Mouse (Mus musculus): ENCODE measurements at regions not wholly inside any gene's neighbourhood (a gene's known extent, or its start where the extent isn't known, plus 50 kb on each side); places are given as distances from the start of the nearest gene placed in this dataset.

- Histone ChIP-seq H3K4me2 (ENCODE audit: low read length) (no peak overlapping the region), H3K27ac (ENCODE audit: low read length) (no peak overlapping the region), H3K27me3 (ENCODE audit: control insufficient read depth, insufficient read depth, low read depth, low read length) (no peaks in the 10 kb centered on the region), H3K9ac (ENCODE audit: low read depth, low read length) (no peak overlapping the region), H3K36me3 (ENCODE audit: control insufficient read depth, insufficient read depth, low read length) (no peaks in the 10 kb centered on the region), H3K9me3 (replicated peaks; ENCODE audit: control insufficient read depth, low read length, poor library complexity, severe bottlenecking) (no peaks in the 10 kb centered on the region), H3K4me3 (ENCODE audit: low read depth, low read length) (no peak overlapping the region), H3K4me1 (ENCODE audit: control insufficient read depth, insufficient read depth, low read length) (0 out of 2 replicates have a peak, but pooled peaks cover 3% of the 10 kb centered on the region)
- 62% methylated on average over 6 of the region's 6 CpGs for WGBS
- no peak for ATAC-seq
Measured at GRCm38 (mm10) chr7:72027006-72027405, 279.4 kb downstream of the Mctp2 start.

DNA sequence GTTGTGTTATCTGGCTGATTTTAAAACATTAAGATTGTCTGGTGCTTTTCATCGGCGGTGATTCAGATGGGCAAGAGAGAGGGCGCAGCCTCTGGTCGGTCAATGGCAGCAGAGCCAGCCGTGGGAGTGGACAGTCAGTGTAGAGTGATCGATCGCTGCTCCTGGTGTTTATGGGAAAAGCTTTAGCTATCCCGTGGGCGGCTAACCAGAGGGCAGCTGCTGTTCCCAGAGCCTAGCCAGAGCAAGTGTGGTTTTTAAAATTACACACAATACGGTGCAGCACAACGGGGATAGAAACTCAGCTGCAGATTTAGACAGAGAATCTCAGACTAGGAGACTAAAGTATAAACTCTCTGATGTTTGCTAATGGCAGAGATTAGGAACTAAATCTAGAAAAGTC lies 297.3 kb downstream of the Mctp2 start:
- no peak for ATAC-seq
- Histone ChIP-seq H3K36me3 (ENCODE audit: control insufficient read depth, insufficient read depth, low read length) (no peaks in the 10 kb centered on the region), H3K9ac (ENCODE audit: low read depth, low read length) (no peak overlapping the region), H3K4me1 (ENCODE audit: control insufficient read depth, insufficient read depth, low read length) (no peaks in the 10 kb centered on the region), H3K27me3 (ENCODE audit: control insufficient read depth, insufficient read depth, low read depth, low read length) (no peaks in the 10 kb centered on the region), H3K27ac (ENCODE audit: low read length) (no peak overlapping the region), H3K9me3 (replicated peaks; ENCODE audit: control insufficient read depth, low read length, poor library complexity, severe bottlenecking) (no peaks in the 10 kb centered on the region), H3K4me2 (ENCODE audit: low read length) (no peak overlapping the region), H3K4me3 (ENCODE audit: low read depth, low read length) (no peak overlapping the region)
- WGBS = 92% methylated on average over 11 of the region's 11 CpGs

DNA sequence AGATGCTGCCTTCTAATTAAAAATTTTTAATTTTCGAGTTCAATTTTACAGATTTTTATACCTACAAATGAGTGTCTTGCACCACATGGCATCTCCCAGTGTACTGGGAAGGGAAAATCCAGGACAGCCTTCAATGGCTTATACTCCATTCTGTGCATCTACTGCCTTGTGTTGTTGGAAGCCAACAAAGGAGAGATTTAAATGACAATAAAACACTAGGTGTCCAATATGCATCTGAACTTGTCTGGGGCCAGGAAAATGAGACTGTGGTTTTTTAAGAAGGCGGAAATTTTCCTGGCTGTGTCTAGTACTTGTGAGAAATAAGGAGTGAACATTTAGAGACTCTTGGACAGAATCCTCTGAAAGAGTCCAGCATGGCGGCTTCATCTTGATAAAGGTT lies 302.1 kb downstream of the Mctp2 start:
- 65% methylated on average over 3 of the region's 3 CpGs for WGBS
- no peak overlapping the region for H3K9ac ChIP-seq (ENCODE audit: low read depth, low read length)

DNA sequence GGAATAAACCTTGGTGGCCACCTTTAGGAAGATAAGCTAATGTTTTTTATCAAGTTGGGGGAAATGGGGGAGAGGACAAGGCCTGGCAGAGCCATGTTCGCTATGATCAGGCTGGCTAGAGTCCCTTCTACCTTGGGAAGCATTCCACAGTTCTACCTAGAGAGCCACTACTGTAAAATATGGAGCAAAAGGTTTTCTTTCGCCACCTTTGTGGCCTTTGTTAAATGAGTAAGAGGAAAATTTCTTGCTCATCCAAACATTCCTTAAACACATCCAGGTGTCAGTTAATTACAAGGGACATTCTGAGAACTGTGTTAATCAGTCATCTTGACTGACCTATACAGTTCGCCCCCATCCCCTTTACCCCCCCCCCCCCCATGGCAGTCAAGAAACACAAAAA lies 313.9 kb downstream of the Mctp2 start:
- Histone ChIP-seq H3K9me3 (replicated peaks; ENCODE audit: control insufficient read depth, low read length, poor library complexity, severe bottlenecking) (no peaks in the 10 kb centered on the region), H3K4me2 (ENCODE audit: low read length) (no peak overlapping the region), H3K27ac (ENCODE audit: low read length) (no peak overlapping the region), H3K36me3 (ENCODE audit: control insufficient read depth, insufficient read depth, low read length) (no peaks in the 10 kb centered on the region), H3K4me1 (ENCODE audit: control insufficient read depth, insufficient read depth, low read length) (no peaks in the 10 kb centered on the region), H3K9ac (ENCODE audit: low read depth, low read length) (no peak overlapping the region), H3K27me3 (ENCODE audit: control insufficient read depth, insufficient read depth, low read depth, low read length) (no peaks in the 10 kb centered on the region), H3K4me3 (ENCODE audit: low read depth, low read length) (no peak overlapping the region)
- 92% methylated on average over 3 of the region's 3 CpGs for WGBS
- no peak for ATAC-seq

More for the DNA sequence above, 302.1 kb downstream of the Mctp2 start:
- no peaks in the 10 kb centered on the region for H3K36me3 ChIP-seq (ENCODE audit: control insufficient read depth, insufficient read depth, low read length)
- ATAC-seq = no peak
- H3K4me2 ChIP-seq (ENCODE audit: low read length) = no peak overlapping the region
- H3K9me3 ChIP-seq (replicated peaks; ENCODE audit: control insufficient read depth, low read length, poor library complexity, severe bottlenecking) = no peaks in the 10 kb centered on the region
- no peaks in the 10 kb centered on the region for H3K4me1 ChIP-seq (ENCODE audit: control insufficient read depth, insufficient read depth, low read length)
- H3K27ac ChIP-seq (ENCODE audit: low read length) = no peak overlapping the region
- H3K27me3 ChIP-seq (ENCODE audit: control insufficient read depth, insufficient read depth, low read depth, low read length) = no peaks in the 10 kb centered on the region
- no peak overlapping the region for H3K4me3 ChIP-seq (ENCODE audit: low read depth, low read length)

DNA sequence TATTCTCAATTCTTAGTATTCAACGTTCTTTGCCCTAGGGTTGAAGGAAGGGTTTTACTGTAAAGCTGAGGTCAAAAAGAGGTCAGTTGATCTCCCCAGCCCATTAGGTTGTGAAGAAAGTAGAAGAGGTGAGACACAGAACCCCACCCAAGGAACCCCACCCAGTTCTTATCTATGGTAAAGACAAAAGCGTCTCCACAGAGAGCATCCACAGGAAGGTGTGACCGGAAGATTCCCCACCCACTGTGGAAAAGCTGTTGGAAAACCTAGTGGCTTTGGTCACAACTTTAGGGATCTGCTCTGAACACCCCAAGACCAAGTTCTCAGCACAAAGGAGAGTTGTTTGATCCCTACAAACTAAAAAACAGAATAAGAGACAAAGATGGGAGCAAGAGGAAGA lies 314.6 kb downstream of the Mctp2 start:
- no peaks in the 10 kb centered on the region for H3K4me1 ChIP-seq (ENCODE audit: control insufficient read depth, insufficient read depth, low read length)
- H3K9ac ChIP-seq (ENCODE audit: low read depth, low read length) = no peak overlapping the region
- H3K9me3 ChIP-seq (replicated peaks; ENCODE audit: control insufficient read depth, low read length, poor library complexity, severe bottlenecking) = no peaks in the 10 kb centered on the region
- WGBS = 88% methylated on average over 3 of the region's 3 CpGs
- no peaks in the 10 kb centered on the region for H3K36me3 ChIP-seq (ENCODE audit: control insufficient read depth, insufficient read depth, low read length)
- H3K4me2 ChIP-seq (ENCODE audit: low read length) = no peak overlapping the region
- no peak for ATAC-seq
- H3K4me3 ChIP-seq (ENCODE audit: low read depth, low read length) = no peak overlapping the region
- H3K27ac ChIP-seq (ENCODE audit: low read length) = no peak overlapping the region
- H3K27me3 ChIP-seq (ENCODE audit: control insufficient read depth, insufficient read depth, low read depth, low read length) = no peaks in the 10 kb centered on the region

DNA sequence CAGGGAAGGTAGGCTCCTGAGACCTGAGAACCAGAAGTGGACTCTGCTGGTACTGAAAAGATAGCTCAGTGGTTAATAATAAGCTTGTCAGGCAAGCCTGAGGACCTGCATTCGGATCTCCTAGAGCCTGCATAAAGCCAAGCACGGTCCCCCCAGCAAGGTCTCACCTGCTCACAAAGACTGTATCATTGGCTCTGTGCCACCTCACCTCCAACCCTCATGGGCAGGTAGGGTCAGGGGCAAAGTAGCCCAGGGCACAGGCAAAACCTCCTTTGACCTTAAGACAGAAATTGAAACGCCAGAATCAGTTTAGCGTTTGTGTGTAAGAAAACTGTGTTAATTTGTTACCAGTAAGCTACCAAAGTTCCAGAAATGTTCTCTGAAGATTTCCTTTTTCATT lies 315.2 kb downstream of the Mctp2 start:
- ATAC-seq = no peak
- 91% methylated on average over 4 of the region's 4 CpGs for WGBS
- H3K4me3 ChIP-seq (ENCODE audit: low read depth, low read length) = no peak overlapping the region
- H3K36me3 ChIP-seq (ENCODE audit: control insufficient read depth, insufficient read depth, low read length) = no peaks in the 10 kb centered on the region
- no peak overlapping the region for H3K4me2 ChIP-seq (ENCODE audit: low read length)
- H3K9ac ChIP-seq (ENCODE audit: low read depth, low read length) = no peak overlapping the region
- no peaks in the 10 kb centered on the region for H3K27me3 ChIP-seq (ENCODE audit: control insufficient read depth, insufficient read depth, low read depth, low read length)
- no peaks in the 10 kb centered on the region for H3K9me3 ChIP-seq (replicated peaks; ENCODE audit: control insufficient read depth, low read length, poor library complexity, severe bottlenecking)
- H3K4me1 ChIP-seq (ENCODE audit: control insufficient read depth, insufficient read depth, low read length) = no peaks in the 10 kb centered on the region
- H3K27ac ChIP-seq (ENCODE audit: low read length) = no peak overlapping the region

- Histone ChIP-seq H3K27me3 (ENCODE audit: control insufficient read depth, insufficient read depth, low read depth, low read length) (no peaks in the 10 kb centered on the region), H3K4me1 (ENCODE audit: control insufficient read depth, insufficient read depth, low read length) (peaks cover 2% of the 10 kb centered on the region; the same call in 1 of the 2 replicates), H3K36me3 (ENCODE audit: control insufficient read depth, insufficient read depth, low read length) (no peaks in the 10 kb centered on the region), H3K4me3 (ENCODE audit: low read depth, low read length) (no peak overlapping the region), H3K9me3 (replicated peaks; ENCODE audit: control insufficient read depth, low read length, poor library complexity, severe bottlenecking) (no peaks in the 10 kb centered on the region), H3K9ac (ENCODE audit: low read depth, low read length) (no peak overlapping the region), H3K4me2 (ENCODE audit: low read length) (no peak overlapping the region), H3K27ac (ENCODE audit: low read length) (no peak overlapping the region)
- 72% methylated on average over 4 of the region's 4 CpGs for WGBS
- ATAC-seq = no peak
Measured at GRCm38 (mm10) chr7:71966015-71966414, 340.4 kb downstream of the Mctp2 start.

DNA sequence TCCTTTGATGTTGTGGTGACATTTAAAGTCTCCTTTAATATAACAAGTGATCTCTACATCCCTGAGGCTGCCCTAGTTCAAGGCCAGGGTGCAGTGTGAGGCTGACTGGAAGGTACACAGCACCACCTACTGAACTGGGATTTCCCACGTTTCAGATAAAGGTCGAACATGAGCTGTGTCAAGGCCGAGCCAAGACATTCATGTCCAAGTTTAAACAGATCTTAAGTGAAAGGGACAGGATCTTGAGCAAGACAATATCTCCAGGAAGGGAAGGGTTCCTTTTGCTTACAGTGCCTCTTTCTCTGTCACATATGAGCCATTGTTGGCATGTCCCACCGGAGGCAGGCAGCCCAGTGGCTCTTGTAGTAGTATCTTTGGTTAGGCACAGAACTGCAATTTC lies 343.0 kb downstream of the Mctp2 start:
- no peak for ATAC-seq
- Histone ChIP-seq H3K4me3 (ENCODE audit: low read depth, low read length) (no peak overlapping the region), H3K36me3 (ENCODE audit: control insufficient read depth, insufficient read depth, low read length) (no peaks in the 10 kb centered on the region), H3K27me3 (ENCODE audit: control insufficient read depth, insufficient read depth, low read depth, low read length) (no peaks in the 10 kb centered on the region), H3K27ac (ENCODE audit: low read length) (no peak overlapping the region), H3K9me3 (replicated peaks; ENCODE audit: control insufficient read depth, low read length, poor library complexity, severe bottlenecking) (no peaks in the 10 kb centered on the region), H3K9ac (ENCODE audit: low read depth, low read length) (no peak overlapping the region), H3K4me1 (ENCODE audit: control insufficient read depth, insufficient read depth, low read length) (peaks cover 9% of the 10 kb centered on the region), H3K4me2 (ENCODE audit: low read length) (no peak overlapping the region)
- WGBS = 70% methylated on average over 4 of the region's 4 CpGs

DNA sequence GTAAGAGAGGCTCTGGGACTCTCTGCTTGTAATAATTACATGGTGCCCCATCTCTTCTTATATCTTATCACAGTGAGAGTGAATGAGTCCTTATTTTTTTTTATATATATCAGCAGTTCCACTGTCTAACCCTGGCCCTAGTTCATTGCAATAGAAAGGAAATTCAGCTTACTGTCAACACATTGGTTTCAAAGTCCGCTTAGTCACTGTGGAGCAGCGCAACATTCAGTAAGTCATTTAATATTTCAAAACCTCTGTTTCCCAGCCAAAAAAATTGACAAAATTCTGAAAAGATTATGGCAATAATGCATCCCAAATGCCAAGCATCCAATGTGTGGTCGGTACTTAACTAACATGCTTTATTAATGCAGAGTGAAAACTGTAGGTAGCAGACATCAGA lies 343.6 kb downstream of the Mctp2 start:
- WGBS = 95% methylated on average over 3 of the region's 3 CpGs

More for the DNA sequence above, 343.6 kb downstream of the Mctp2 start:
- H3K27ac ChIP-seq (ENCODE audit: low read length) = no peak overlapping the region
- no peak overlapping the region for H3K9ac ChIP-seq (ENCODE audit: low read depth, low read length)
- H3K4me2 ChIP-seq (ENCODE audit: low read length) = no peak overlapping the region
- no peaks in the 10 kb centered on the region for H3K27me3 ChIP-seq (ENCODE audit: control insufficient read depth, insufficient read depth, low read depth, low read length)
- H3K4me3 ChIP-seq (ENCODE audit: low read depth, low read length) = no peak overlapping the region
- H3K9me3 ChIP-seq (replicated peaks; ENCODE audit: control insufficient read depth, low read length, poor library complexity, severe bottlenecking) = no peaks in the 10 kb centered on the region
- no peak for ATAC-seq
- H3K36me3 ChIP-seq (ENCODE audit: control insufficient read depth, insufficient read depth, low read length) = no peaks in the 10 kb centered on the region
- H3K4me1 ChIP-seq (ENCODE audit: control insufficient read depth, insufficient read depth, low read length) = peaks cover 9% of the 10 kb centered on the region

All from midbrain, embryonic 16.5 days (tissue).